Mouse (Mus musculus): ENCODE measurements at regions not wholly inside any gene's neighbourhood (a gene's known extent, or its start where the extent isn't known, plus 50 kb on each side); places are given as distances from the start of the nearest gene placed in this dataset.

- DNase-seq: no peak
These were observed 350.8 kb upstream of the Ascc3 start for GRCm38 (mm10) chr10:50241645-50242044.

DNA sequence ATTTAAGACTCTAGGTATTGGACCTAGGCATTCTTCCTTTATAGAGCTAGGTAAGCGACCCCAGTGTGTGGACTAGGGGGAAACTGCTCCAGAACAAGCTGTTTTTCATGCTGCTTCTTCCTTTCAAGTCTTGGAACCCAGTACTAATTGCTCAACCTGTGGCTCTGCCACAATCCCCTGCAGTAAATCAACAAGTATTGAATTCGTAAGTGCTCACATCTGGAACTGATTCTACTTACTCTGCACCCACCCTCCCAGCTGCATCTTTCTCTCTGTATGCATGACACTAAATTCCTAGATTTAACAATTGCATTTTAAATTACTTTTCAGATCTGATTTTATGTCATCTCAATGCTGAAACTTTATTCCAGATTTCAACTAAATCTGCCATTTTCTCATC is 388.9 kb upstream of the Ascc3 start:
- DNase-seq: no peak

DNA sequence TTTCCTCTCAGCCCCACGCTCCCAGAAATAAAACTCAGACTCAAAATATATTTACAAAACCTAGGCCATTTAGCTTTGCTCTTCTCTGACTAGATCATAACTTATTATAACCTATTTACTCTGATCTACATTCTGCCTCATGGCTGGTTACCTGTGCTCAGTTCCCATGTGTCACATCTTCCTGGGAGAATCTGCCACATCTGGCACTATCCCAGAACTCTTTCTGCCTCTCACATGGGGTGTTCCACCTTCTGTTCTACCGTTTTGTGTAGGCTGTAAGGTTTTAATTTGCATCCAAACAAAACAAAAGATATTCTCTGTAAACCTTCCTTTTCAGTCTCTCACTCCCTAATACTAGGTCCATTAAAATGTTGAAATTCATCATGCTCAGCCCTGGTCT is 390.8 kb upstream of the Ascc3 start:
- DNase-seq: peak; percentile 33 to 38

DNA sequence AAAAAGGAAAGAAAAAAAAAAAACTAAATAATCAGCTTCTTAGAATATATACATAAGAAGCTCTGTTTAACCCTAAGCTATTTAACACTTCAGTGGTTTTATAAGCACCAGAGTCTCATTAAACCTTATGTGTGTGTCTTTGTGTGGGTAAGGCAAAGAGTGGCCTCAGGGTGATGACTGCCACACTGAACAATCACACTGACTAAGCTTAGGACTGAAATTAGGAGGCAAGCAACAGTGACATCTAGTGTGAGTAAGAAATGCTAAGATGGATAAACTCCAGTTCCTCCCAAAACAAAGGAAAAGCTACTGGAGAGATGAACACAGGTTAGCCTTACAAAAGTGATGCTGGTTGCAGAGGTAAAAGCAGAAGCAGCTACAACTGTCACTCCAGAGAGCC is 392.6 kb upstream of the Ascc3 start:
- peak; percentile 12 to 31 for DNase-seq

DNA sequence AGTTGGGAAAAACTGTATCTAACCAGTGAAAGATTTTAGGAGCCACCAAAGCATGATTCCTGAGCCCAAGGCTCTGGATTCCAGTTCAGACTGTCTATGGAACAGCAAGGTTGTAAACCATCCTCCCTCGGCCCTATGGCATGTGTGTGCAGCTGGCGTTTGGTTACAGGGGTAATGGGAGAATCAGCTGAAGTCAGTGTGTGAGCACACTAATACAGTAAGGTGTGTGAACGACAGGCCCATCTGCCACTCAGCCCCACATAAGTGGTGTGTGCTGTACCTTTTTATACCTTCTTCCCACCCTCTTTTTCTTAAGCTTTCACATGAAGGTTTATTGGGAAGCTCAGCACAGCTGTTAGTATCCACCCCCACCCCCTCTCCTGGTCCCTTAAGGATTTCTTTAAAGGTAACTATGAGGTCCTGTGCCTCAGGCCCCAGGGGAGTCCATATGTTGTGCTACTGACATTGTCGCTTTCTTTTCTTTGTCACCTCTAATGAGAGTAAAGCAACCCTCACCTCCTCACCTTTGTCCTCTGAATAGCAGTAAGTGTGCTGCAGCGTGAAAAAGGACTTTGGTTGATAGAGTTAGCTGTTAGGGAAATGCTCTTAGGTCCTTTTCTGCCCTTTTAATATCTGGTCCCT is 394.5 kb upstream of the Ascc3 start:
- no peak for DNase-seq

- DNase-seq: peak; percentile 19 to 26
These were observed 401.7 kb upstream of the Grik2 start for GRCm38 (mm10) chr10:50190276-50190675.

DNA sequence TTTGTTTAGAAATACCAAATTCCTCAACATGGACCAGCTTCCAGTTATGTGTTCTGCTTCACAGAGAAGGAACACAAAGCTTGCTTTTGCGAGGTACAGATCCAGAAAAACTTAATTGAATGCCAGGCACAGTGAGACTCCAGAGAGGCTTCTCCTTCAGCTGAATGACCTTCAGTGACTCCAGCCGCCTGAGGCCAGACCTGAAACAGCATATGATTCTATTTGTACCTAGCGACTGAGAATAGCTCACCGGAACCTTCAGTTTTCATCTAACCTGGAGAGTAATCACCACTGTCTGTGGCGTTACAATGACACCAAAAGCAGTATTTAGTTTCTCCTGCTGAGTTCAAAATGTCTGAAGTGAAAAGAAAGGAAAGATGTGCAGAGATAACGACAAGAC is 380.6 kb upstream of the Grik2 start:
- DNase-seq: no peak

- peak in 1 of 2 experiments; percentile 44 for DNase-seq
These were observed 349.8 kb upstream of the Grik2 start for GRCm38 (mm10) chr10:50138351-50138750.

DNA sequence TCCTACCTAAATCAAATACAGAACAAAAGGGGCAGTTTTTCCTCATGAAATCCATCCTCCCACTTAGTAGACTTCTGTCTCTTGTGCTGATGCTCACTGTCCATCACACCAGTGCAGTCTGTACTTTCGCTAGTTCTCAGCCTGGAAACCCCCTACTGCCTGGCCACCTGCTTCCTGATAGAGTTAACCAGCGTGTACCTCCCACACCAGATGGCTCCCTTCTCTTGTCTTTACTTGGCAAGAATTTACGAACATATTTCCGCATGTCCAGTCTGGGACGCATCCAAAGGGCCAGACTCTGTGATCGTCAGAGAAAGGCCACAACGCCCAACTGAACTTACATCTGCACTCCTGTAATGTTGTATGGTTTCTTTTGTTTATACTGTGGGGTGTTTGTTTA is 349.2 kb upstream of the Grik2 start:
- DNase-seq: peak; percentile 97 to 99

GRCm38 (mm10) chr10:50136165-50136564 is 347.6 kb upstream of the Grik2 start:
- peak in 1 of 2 experiments; percentile 30 for DNase-seq

- DNase-seq: no peak
These were observed 346.9 kb upstream of the Grik2 start for GRCm38 (mm10) chr10:50135499-50135898.

Data from cerebellum, postnatal 36 days (tissue).